ENCODE assay signal across 7 mouse cellular contexts in genomic region chr7:25219416-25219750, GRCm38 (mm10). TPM values are rescaled to one million over a fixed set of nuclear protein-coding genes. Genes with fewer than 3 reads are reported as not detected.
DNase-seq lines count a peak whose midpoint lies in the region; ATAC-seq and TF ChIP-seq lines count a peak whose summit lies in the region.

No protein-coding gene starts in this region.

- H3K27me3 ChIP-seq in spleen, adult 2 months (ENCODE audit: control insufficient read depth, insufficient read depth, low read length): no peaks in the 10 kb centered on the region
- H3K27me3 ChIP-seq in forebrain, embryonic 14.5 days (replicated peaks; ENCODE audit: control insufficient read depth, insufficient read depth, low read length): no peaks in the 10 kb centered on the region
- no peaks in the 10 kb centered on the region for H3K27me3 ChIP-seq in liver, embryonic 13.5 days
- no peaks in the 10 kb centered on the region for H3K27me3 ChIP-seq in stomach, embryonic 16.5 days (ENCODE audit: control insufficient read depth, insufficient read depth, low read length)

- H3K9ac ChIP-seq in forebrain, embryonic 14.5 days (ENCODE audit: low read length): peak overlapping the region; percentile 83
- peak overlapping the region; percentile 98 for H3K9ac ChIP-seq in liver, embryonic 13.5 days
- peak overlapping the region; percentile 81 for H3K9ac ChIP-seq in stomach, embryonic 16.5 days (ENCODE audit: low read length)

- H3K9me3 ChIP-seq in forebrain, embryonic 14.5 days (replicated peaks; ENCODE audit: control insufficient read depth, low read length): no peaks in the 10 kb centered on the region
- no peaks in the 10 kb centered on the region for H3K9me3 ChIP-seq in liver, embryonic 13.5 days (replicated peaks)
- no peaks in the 10 kb centered on the region for H3K9me3 ChIP-seq in stomach, embryonic 16.5 days (replicated peaks; ENCODE audit: control insufficient read depth, low read length)

- peaks cover 3% of the 10 kb centered on the region for H3K36me3 ChIP-seq in spleen, adult 2 months (ENCODE audit: control insufficient read depth, insufficient read depth, low read length)
- H3K36me3 ChIP-seq in forebrain, embryonic 14.5 days (ENCODE audit: control insufficient read depth, insufficient read depth, low read length): peaks cover 18% of the 10 kb centered on the region
- peaks cover 60% of the 10 kb centered on the region for H3K36me3 ChIP-seq in liver, embryonic 13.5 days
- 0 out of 2 replicates have a peak, but pooled peaks cover 8% of the 10 kb centered on the region for H3K36me3 ChIP-seq in stomach, embryonic 16.5 days (ENCODE audit: control insufficient read depth, insufficient read depth, low read length)

- DNase-seq in spleen, adult 2 months (ENCODE audit: low read depth in 1 of 2, low spot score in 2 of 2): peak in 1 of 2 experiments; percentile 18
- no peak for DNase-seq in spleen, postnatal 10 days (ENCODE audit: low spot score in 2 of 2)
- no peak for DNase-seq in forebrain, embryonic 14.5 days (ENCODE audit: low spot score)
- DNase-seq in liver, embryonic 13.5 days: no peak
- no peak for DNase-seq in layer of hippocampus, adult 9-10 months (ENCODE audit: low spot score)
- DNase-seq in layer of hippocampus, postnatal 14 days (ENCODE audit: low spot score in 2 of 2): no peak

- under 1% methylated on average over 16 of the region's 16 CpGs for WGBS in spleen, adult 2 months
- under 1% methylated on average over 16 of the region's 16 CpGs for WGBS in forebrain, embryonic 14.5 days
- 0% methylated on average over 16 of the region's 16 CpGs for WGBS in liver, embryonic 13.5 days (ENCODE audit: insufficient replicate concordance)
- 1% methylated on average over 16 of the region's 16 CpGs for WGBS in stomach, embryonic 16.5 days

- ATAC-seq in forebrain, embryonic 14.5 days: peak; percentile 19
- ATAC-seq in liver, embryonic 13.5 days (ENCODE audit: low read depth): no peak
- ATAC-seq in stomach, embryonic 16.5 days (ENCODE audit: insufficient read depth, low FRiP score): no peak; the same call in 1 of the 2 replicates

- H3K4me2 ChIP-seq in forebrain, embryonic 14.5 days (ENCODE audit: low read length): peak overlapping the region; percentile 97
- H3K4me2 ChIP-seq in liver, embryonic 13.5 days: peak overlapping the region; percentile 89
- peak overlapping the region; percentile 68 for H3K4me2 ChIP-seq in stomach, embryonic 16.5 days (ENCODE audit: low read depth, low read length)

- TF ChIP-seq POLR2A in spleen, adult 2 months (IDR thresholded peaks at IDR 0.05; ENCODE audit: low read depth, low read length): no peak

- H3K4me3 ChIP-seq in spleen, adult 2 months (ENCODE audit: extremely low read depth, insufficient read depth, insufficient read length): peak overlapping the region; percentile 73
- peak overlapping the region; percentile 64 for H3K4me3 ChIP-seq in forebrain, embryonic 14.5 days (ENCODE audit: low read depth, low read length)
- H3K4me3 ChIP-seq in liver, embryonic 13.5 days (replicated peaks): peak overlapping the region; percentile 97
- peak overlapping the region; percentile 72 for H3K4me3 ChIP-seq in stomach, embryonic 16.5 days (replicated peaks; ENCODE audit: low read length)

- peak overlapping the region; percentile 81 for H3K27ac ChIP-seq in spleen, adult 2 months (ENCODE audit: insufficient read depth, low read length)
- peak overlapping the region; percentile 75; the same call in 1 of the 2 replicates for H3K27ac ChIP-seq in forebrain, embryonic 14.5 days (ENCODE audit: low read depth, low read length)
- H3K27ac ChIP-seq in liver, embryonic 13.5 days: peak overlapping the region; percentile 99
- H3K27ac ChIP-seq in stomach, embryonic 16.5 days (ENCODE audit: low read length): peak overlapping the region; percentile 88

- TF ChIP-seq CTCF in spleen, adult 2 months (IDR thresholded peaks at IDR 0.05; ENCODE audit: extremely low read depth, insufficient read depth, insufficient read length, insufficient replicate concordance): no peak

- H3K4me1 ChIP-seq in spleen, adult 2 months (ENCODE audit: control insufficient read depth, insufficient read depth, insufficient read length): peaks cover 22% of the 10 kb centered on the region; the same call in 1 of the 2 replicates
- H3K4me1 ChIP-seq in forebrain, embryonic 14.5 days (ENCODE audit: control insufficient read depth, insufficient read depth, low read length): peaks cover 22% of the 10 kb centered on the region
- peaks cover 68% of the 10 kb centered on the region for H3K4me1 ChIP-seq in liver, embryonic 13.5 days (replicated peaks)
- peaks cover 29% of the 10 kb centered on the region for H3K4me1 ChIP-seq in stomach, embryonic 16.5 days (ENCODE audit: control insufficient read depth, insufficient read depth, low read length)

RNA-seq across cellular contexts. Expression of gene Dedd2, which starts 1.0 kb away (rescaled TPM):
- 75.5 and 77.0 TPM in 2 replicates for polyA plus RNA-seq in spleen, adult 2 months (2012; rRNA removed)
- polyA plus RNA-seq in forebrain, embryonic 14.5 days (2014; fragmentation: Nextera tagmentation; extraction: Ambion mirVana): 10.8 and 12.5 TPM in 2 replicates
- polyA plus RNA-seq in liver, embryonic 13.5 days (2015; fragmentation: Nextera tagmentation; extraction: Ambion mirVana): 27.0 and 27.6 TPM in 2 replicates
- polyA plus RNA-seq in stomach, embryonic 16.5 days (2015; fragmentation: Nextera tagmentation; extraction: Ambion mirVana): 9.1 and 9.7 TPM in 2 replicates
- total RNA-seq in layer of hippocampus, postnatal 14 days (2021): 10 to 100 TPM; 24.9 to 25.6 TPM

RNA-seq across cellular contexts. Expression of gene Zfp526, which starts 1.8 kb away (rescaled TPM):
- 14.4 and 16.4 TPM in 2 replicates for polyA plus RNA-seq in spleen, adult 2 months (2012; rRNA removed)
- 2.3 and 2.8 TPM in 2 replicates for polyA plus RNA-seq in forebrain, embryonic 14.5 days (2014; fragmentation: Nextera tagmentation; extraction: Ambion mirVana)
- polyA plus RNA-seq in liver, embryonic 13.5 days (2015; fragmentation: Nextera tagmentation; extraction: Ambion mirVana): 2.0 and 2.1 TPM in 2 replicates
- polyA plus RNA-seq in stomach, embryonic 16.5 days (2015; fragmentation: Nextera tagmentation; extraction: Ambion mirVana): 2.5 and 2.9 TPM in 2 replicates
- 10 to 100 TPM in 1 of 2 experiments, 1 to 10 TPM in 1; 9.0 to 10.2 TPM for total RNA-seq in layer of hippocampus, postnatal 14 days (2021)

RNA-seq across cellular contexts. Expression of gene Gsk3a, which starts 18.3 kb away (rescaled TPM):
- 106 and 125 TPM in 2 replicates for polyA plus RNA-seq in spleen, adult 2 months (2012; rRNA removed)
- 20.2 and 20.5 TPM in 2 replicates for polyA plus RNA-seq in forebrain, embryonic 14.5 days (2014; fragmentation: Nextera tagmentation; extraction: Ambion mirVana)
- polyA plus RNA-seq in liver, embryonic 13.5 days (2015; fragmentation: Nextera tagmentation; extraction: Ambion mirVana): 6.2 and 6.3 TPM in 2 replicates
- polyA plus RNA-seq in stomach, embryonic 16.5 days (2015; fragmentation: Nextera tagmentation; extraction: Ambion mirVana): 5.7 and 6.3 TPM in 2 replicates
- total RNA-seq in layer of hippocampus, postnatal 14 days (2021): 100 to 1,000 TPM; 184 to 190 TPM

RNA-seq across cellular contexts. Expression of gene Erf, which starts 31.2 kb away (rescaled TPM):
- 17.2 and 21.3 TPM in 2 replicates for polyA plus RNA-seq in spleen, adult 2 months (2012; rRNA removed)
- 7.7 and 8.2 TPM in 2 replicates for polyA plus RNA-seq in forebrain, embryonic 14.5 days (2014; fragmentation: Nextera tagmentation; extraction: Ambion mirVana)
- polyA plus RNA-seq in liver, embryonic 13.5 days (2015; fragmentation: Nextera tagmentation; extraction: Ambion mirVana): 4.3 TPM in 2 replicates
- polyA plus RNA-seq in stomach, embryonic 16.5 days (2015; fragmentation: Nextera tagmentation; extraction: Ambion mirVana): 6.9 and 11.0 TPM in 2 replicates
- total RNA-seq in layer of hippocampus, postnatal 14 days (2021): 10 to 100 TPM; 41.0 to 47.2 TPM

RNA-seq across cellular contexts. Expression of gene Pou2f2, which starts 39.9 kb away (rescaled TPM):
- 61.7 and 83.3 TPM in 2 replicates for polyA plus RNA-seq in spleen, adult 2 months (2012; rRNA removed)
- polyA plus RNA-seq in forebrain, embryonic 14.5 days (2014; fragmentation: Nextera tagmentation; extraction: Ambion mirVana): 15.5 and 21.1 TPM in 2 replicates
- 1.5 and 1.6 TPM in 2 replicates for polyA plus RNA-seq in liver, embryonic 13.5 days (2015; fragmentation: Nextera tagmentation; extraction: Ambion mirVana)
- polyA plus RNA-seq in stomach, embryonic 16.5 days (2015; fragmentation: Nextera tagmentation; extraction: Ambion mirVana): 1.4 TPM in 2 replicates
- 10 to 100 TPM; 10.1 to 11.4 TPM for total RNA-seq in layer of hippocampus, postnatal 14 days (2021)
